Mouse (Mus musculus) forebrain, embryonic 11.5 days (tissue): Measurements from ENCODE around the gene Gm10491. TPM values are rescaled to one million over a fixed set of nuclear protein-coding genes. Genes with fewer than 3 reads are reported as not detected.
A peak's percentile ranks its signal among the peaks of the same experiment; 100 is the strongest.

ENCODE experiments used
- ATAC-seq: fragments of 200-750 bp; cut with Nextera tagmentation; replicated peaks from 2 replicates; pipeline ENCODE4 v1.8.0; 2017; ENCODE audit warnings: moderate TSS enrichment; ENCODE audit not compliant: low FRiP score
- DNase-seq: peaks from one replicate; pipeline ENCODE4 v3.0.0-alpha.2; 2017; ENCODE audit warnings: low spot score
- H3K27ac ChIP-seq: fragments of 300-500 bp; sonication (generic); 2 replicates; pipeline ENCODE4 v1.5.1; 2014; ENCODE audit warnings: low read depth, low read length
- H3K27me3 ChIP-seq: fragments of 300-500 bp; sonication (generic); 2 replicates; pipeline ENCODE4 v1.6.1; 2014; ENCODE audit warnings: mild to moderate bottlenecking, low read length, mixed read lengths; ENCODE audit not compliant: control insufficient read depth, insufficient read depth
- H3K36me3 ChIP-seq: fragments of 300-500 bp; sonication (generic); 2 replicates; pipeline ENCODE4 v1.6.1; 2014; ENCODE audit warnings: mild to moderate bottlenecking, low read length, moderate library complexity, mixed read lengths; ENCODE audit not compliant: control insufficient read depth, insufficient read depth
- H3K4me1 ChIP-seq: fragments of 300-500 bp; sonication (generic); replicated peaks from 2 replicates; pipeline ENCODE4 v1.6.1; 2014; ENCODE audit warnings: low read length, mixed read lengths; ENCODE audit not compliant: control insufficient read depth, insufficient read depth
- H3K4me2 ChIP-seq: fragments of 300-500 bp; sonication (generic); 2 replicates; pipeline ENCODE4 v1.6.1; 2014; ENCODE audit warnings: low read depth, mild to moderate bottlenecking, low read length, moderate library complexity, mixed read lengths; ENCODE audit not compliant: severe bottlenecking
- H3K4me3 ChIP-seq: fragments of 300-500 bp; sonication (generic); 2 replicates; pipeline ENCODE4 v1.5.1; 2014; ENCODE audit warnings: low read depth, low read length
- H3K9ac ChIP-seq: fragments of 300-500 bp; sonication (generic); 2 replicates; pipeline ENCODE4 v1.6.1; 2014; ENCODE audit warnings: low read length
- H3K9me3 ChIP-seq: fragments of 300-500 bp; sonication (generic); 2 replicates; pipeline ENCODE4 v1.6.1; 2016; ENCODE audit warnings: low read length, mixed read lengths; ENCODE audit not compliant: control insufficient read depth
- WGBS: fragments of 180-500 bp; shearing (Covaris S2); extraction: QIAGEN DNeasy Blood & Tissue Kit; methylation state at CpG from one replicate; pipeline ENCODE4 v1.1.7; 2014; 5-methylcytosine and 5-hydroxymethylcytosine counted together
- polyA plus RNA-seq: library from polyadenylated mRNA; unstranded; fragments of >200 nt; fragmentation: Nextera tagmentation; extraction: Ambion mirVana; gene quantifications from 2 replicates; pipeline ENCODE4 v1.2.1, GENCODE M21; 2014

Gene Gm10491
- polyA plus RNA-seq, 1 experiment from 2014 or later, result not detected

GRCm38 (mm10) chrX:7898880-7899874 lies 8.5 kb downstream of the Gm10491 start, which contains the start of the genes Pqbp1 and Timm17b:
Pqbp1 (minus strand) TSS chrX:7899269.
Timm17b (plus strand) TSS chrX:7899357.
- H3K4me2 ChIP-seq, result peak within 1 kb of the TSS; percentile 51
- H3K27ac ChIP-seq, result peak within 1 kb of the TSS; percentile 78
- peak within 1 kb of the TSS; percentile 50 for H3K4me3 ChIP-seq
- WGBS, result 17% methylated on average over 62 of the region's 62 CpGs
- no peaks in the 10 kb centered on the region for H3K36me3 ChIP-seq
- H3K4me1 ChIP-seq, result no peaks in the 10 kb centered on the region; the same call in 1 of the 2 replicates
- DNase-seq (peak; percentile 87), ATAC-seq (peak; percentile 99)
- H3K9ac ChIP-seq, result peak within 1 kb of the TSS; percentile 58
- H3K9me3 ChIP-seq, result no peaks in the 10 kb centered on the region
- H3K27me3 ChIP-seq, result no peaks in the 10 kb centered on the region

GRCm38 (mm10) chrX:7898211-7898610 lies 9.4 kb downstream of the Gm10491 start:
- Histone ChIP-seq H3K36me3 (no peaks in the 10 kb centered on the region), H3K9ac (peak overlapping the region; percentile 58; the same call in 1 of the 2 replicates), H3K27me3 (no peaks in the 10 kb centered on the region), H3K27ac (no peak overlapping the region), H3K4me3 (peak overlapping the region; percentile 50), H3K4me1 (no peaks in the 10 kb centered on the region; the same call in 1 of the 2 replicates), H3K4me2 (peak overlapping the region; percentile 50), H3K9me3 (no peaks in the 10 kb centered on the region)
- ATAC-seq (no peak), DNase-seq (no peak)
- 30% methylated on average over 13 of the region's 13 CpGs for WGBS

- H3K4me3 ChIP-seq, result peak within 1 kb of the TSS; percentile 53
- 19% methylated on average over 45 of the region's 49 CpGs for WGBS
- H3K4me1 ChIP-seq, result peaks cover 3% of the 10 kb centered on the region; the same call in 1 of the 2 replicates
- DNase-seq (peak; percentile 83), ATAC-seq (peak; percentile 89)
- no peaks in the 10 kb centered on the region for H3K9me3 ChIP-seq
- H3K27me3 ChIP-seq, result no peaks in the 10 kb centered on the region
- no peaks in the 10 kb centered on the region for H3K36me3 ChIP-seq
- peak within 1 kb of the TSS; percentile 61 for H3K4me2 ChIP-seq
- peak within 1 kb of the TSS; percentile 40 for H3K9ac ChIP-seq
- H3K27ac ChIP-seq, result peak within 1 kb of the TSS; percentile 74
These were observed 23.6 kb downstream of the Gm10491 start, which contains the start of gene Slc35a2 for GRCm38 (mm10) chrX:7883841-7884567. Slc35a2 (plus strand) TSS chrX:7884028.

GRCm38 (mm10) chrX:7879819-7880218 lies 27.8 kb downstream of the Gm10491 start:
- Histone ChIP-seq H3K4me1 (peaks cover 3% of the 10 kb centered on the region; the same call in 1 of the 2 replicates), H3K27ac (no peak overlapping the region), H3K36me3 (no peaks in the 10 kb centered on the region), H3K4me2 (peak overlapping the region; percentile 91; the same call in 1 of the 2 replicates), H3K27me3 (no peaks in the 10 kb centered on the region), H3K9me3 (no peaks in the 10 kb centered on the region), H3K4me3 (peak overlapping the region; percentile 41; the same call in 1 of the 2 replicates), H3K9ac (no peak overlapping the region)
- WGBS, result 19% methylated on average over 11 of the region's 11 CpGs
- ATAC-seq (peak; percentile 63), DNase-seq (peak; percentile 79)

- peak; percentile 25; the same call in 1 of the 2 replicates for ATAC-seq
- H3K4me2 ChIP-seq, result peak overlapping the region; percentile 91
- H3K4me3 ChIP-seq, result peak overlapping the region; percentile 41
- no peaks in the 10 kb centered on the region for H3K9me3 ChIP-seq
- no peaks in the 10 kb centered on the region for H3K27me3 ChIP-seq
- no peak overlapping the region for H3K27ac ChIP-seq
- peaks cover 3% of the 10 kb centered on the region; the same call in 1 of the 2 replicates for H3K4me1 ChIP-seq
- no peaks in the 10 kb centered on the region; the same call in 1 of the 2 replicates for H3K36me3 ChIP-seq
- no peak for DNase-seq
- 21% methylated on average over 21 of the region's 21 CpGs for WGBS
- H3K9ac ChIP-seq, result peak overlapping the region; percentile 45; the same call in 1 of the 2 replicates
These were observed 29.1 kb downstream of the Gm10491 start for GRCm38 (mm10) chrX:7878495-7878894.

DNA sequence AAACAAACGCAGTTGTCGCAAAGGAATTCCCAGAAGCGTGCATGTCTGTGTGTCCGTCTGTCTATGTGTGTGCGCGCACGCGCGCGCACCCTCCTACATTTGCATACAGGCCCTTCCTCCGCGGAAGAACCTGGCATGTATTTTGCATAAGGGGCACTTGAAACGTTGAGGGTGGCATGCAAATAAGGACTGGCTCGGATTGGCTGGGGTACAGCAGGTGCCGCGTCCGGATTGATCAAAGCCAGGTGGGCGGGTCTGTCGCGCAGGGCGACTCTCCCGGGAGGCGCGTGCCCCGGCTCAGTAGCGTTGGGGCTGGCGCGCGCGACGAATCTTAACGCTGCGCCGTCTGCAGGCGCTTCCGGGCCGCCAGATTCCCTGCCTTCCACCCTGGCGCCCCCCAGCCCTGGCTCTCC lies 29.6 kb downstream of the Gm10491 start, which contains the start of gene Pim2:
TSS of gene Pim2 (plus strand) at position 256 of the 413 bp plus-strand sequence.
- WGBS, result 12% methylated on average over 36 of the region's 38 CpGs
- ATAC-seq, result peak; percentile 90

GRCm38 (mm10) chrX:7869826-7870225 lies 37.8 kb downstream of the Gm10491 start:
- ATAC-seq, result no peak
- Histone ChIP-seq H3K9ac (no peak overlapping the region), H3K27me3 (no peaks in the 10 kb centered on the region), H3K4me2 (no peak overlapping the region), H3K4me1 (no peaks in the 10 kb centered on the region), H3K36me3 (no peaks in the 10 kb centered on the region; the same call in 1 of the 2 replicates), H3K9me3 (no peaks in the 10 kb centered on the region), H3K4me3 (no peak overlapping the region), H3K27ac (no peak overlapping the region)
- 21% methylated on average over 3 of the region's 3 CpGs for WGBS
- no peak for DNase-seq

More for the DNA sequence above, 29.6 kb downstream of the Gm10491 start, which contains the start of gene Pim2:
- peak; percentile 88 for DNase-seq
- no peak within 1 kb of the TSS for H3K27ac ChIP-seq
- H3K4me3 ChIP-seq, result peak within 1 kb of the TSS; percentile 41
- H3K27me3 ChIP-seq, result no peaks in the 10 kb centered on the region
- H3K9ac ChIP-seq, result peak within 1 kb of the TSS; percentile 45
- peaks cover 3% of the 10 kb centered on the region; the same call in 1 of the 2 replicates for H3K4me1 ChIP-seq
- H3K36me3 ChIP-seq, result no peaks in the 10 kb centered on the region; the same call in 1 of the 2 replicates
- H3K4me2 ChIP-seq, result peak within 1 kb of the TSS; percentile 91
- H3K9me3 ChIP-seq, result no peaks in the 10 kb centered on the region

- H3K36me3 ChIP-seq, result no peaks in the 10 kb centered on the region; the same call in 1 of the 2 replicates
- H3K9me3 ChIP-seq, result no peaks in the 10 kb centered on the region
- no peak overlapping the region for H3K4me2 ChIP-seq
- ATAC-seq, result no peak
- no peak overlapping the region for H3K27ac ChIP-seq
- no peaks in the 10 kb centered on the region for H3K27me3 ChIP-seq
- H3K4me3 ChIP-seq, result no peak overlapping the region
- 35% methylated on average over 2 of the region's 2 CpGs for WGBS
- H3K9ac ChIP-seq, result no peak overlapping the region
- no peaks in the 10 kb centered on the region for H3K4me1 ChIP-seq
- no peak for DNase-seq
These were observed 39.1 kb downstream of the Gm10491 start for GRCm38 (mm10) chrX:7868506-7868905.
